Mouse (Mus musculus) lung, postnatal 0 days (tissue): ENCODE data around the gene Flrt1.

Experiments
- CTCF ChIP-seq: IDR thresholded peaks from 2 replicates; pipeline ENCODE4 v1.5.1; 2016; ENCODE audit warnings: antibody characterized with exemption, mild to moderate bottlenecking
- EP300 ChIP-seq: IDR thresholded peaks from 2 replicates; pipeline ENCODE4 v1.6.1; 2016; ENCODE audit warnings: antibody characterized with exemption, mild to moderate bottlenecking, control low read depth

DNA sequence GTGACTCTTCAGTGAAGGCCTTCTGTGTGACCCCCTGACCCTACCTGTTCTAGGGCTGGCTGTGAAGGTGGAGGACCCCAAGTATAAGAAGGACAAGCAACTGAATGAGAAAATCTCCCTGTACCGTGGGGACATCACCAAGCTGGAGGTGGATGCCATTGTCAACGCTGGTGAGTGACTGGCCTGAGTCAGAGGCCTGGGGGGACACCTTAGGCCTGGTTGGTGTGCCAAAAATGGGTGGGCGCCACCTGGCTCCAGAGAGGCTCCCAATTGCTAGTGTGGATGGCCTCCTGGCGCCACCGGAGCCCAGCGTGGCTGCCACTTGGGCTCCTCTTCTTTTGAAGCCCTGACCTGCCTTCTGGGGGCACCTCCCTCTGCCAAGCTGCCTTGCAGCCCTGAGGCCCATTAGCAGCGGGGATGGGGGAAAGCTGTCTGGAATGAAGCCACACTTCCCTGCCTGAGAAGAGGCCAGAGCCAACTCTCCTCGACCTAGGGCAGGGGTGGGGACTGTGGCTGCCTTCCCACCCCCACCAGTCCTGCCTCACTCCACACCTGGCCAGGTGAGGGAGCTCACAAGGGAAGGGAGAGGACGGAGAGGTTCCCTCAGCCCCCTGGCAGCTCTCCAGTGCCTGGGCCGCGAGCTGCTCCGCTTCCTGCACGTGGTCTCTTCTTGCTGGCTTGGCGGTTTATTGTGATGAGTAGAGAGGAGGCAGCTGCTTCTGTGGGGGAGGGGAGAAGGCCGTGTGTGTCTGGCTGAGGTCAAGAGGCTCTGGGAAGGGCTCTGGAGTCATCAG lies 39.3 kb downstream of the Flrt1 start:
- TF ChIP-seq CTCF, result 0 out of 2 replicates have a peak, but pooled peaks have one; percentile 4
- TF ChIP-seq EP300, result no peak
